Mouse (Mus musculus) lung, postnatal 4 days (tissue): ENCODE measurements around the gene Ifi211.
"Not testable (repeated sequence)": the region's sequence is repeated elsewhere in the genome, so short reads cannot be mapped to it uniquely, and the experiment has no call there.

ENCODE experiments used
- DNase-seq, 2 experiments: peaks; one replicate each; pipeline ENCODE4 v3.0.0; 2021

The Ifi211 gene

GRCm38 (mm10) chr1:173912548-173913255, at the start of gene Ifi211:
TSS of gene Ifi211 (minus strand) at chr1:173913046.
- not testable (repeated sequence) for DNase-seq

DNA sequence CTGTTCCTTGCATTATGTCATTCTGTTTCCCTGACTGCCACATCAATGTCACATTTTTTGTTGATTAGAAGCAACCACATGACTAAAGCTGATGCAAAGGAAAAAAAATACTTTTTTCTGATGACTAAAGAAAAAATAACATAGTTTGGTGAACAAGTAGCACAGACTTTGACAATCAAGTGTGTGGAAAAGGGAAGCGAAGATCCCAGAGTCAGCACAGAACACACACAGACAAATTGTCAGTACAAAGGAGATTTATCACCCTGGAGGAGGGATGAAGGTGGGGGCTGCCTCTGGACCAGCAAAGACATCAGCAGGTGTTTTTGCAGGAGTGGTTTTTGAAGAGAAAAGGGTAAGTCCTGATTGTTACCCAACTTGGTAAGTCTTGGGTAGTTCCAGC, 48.6 kb upstream of the Ifi211 start:
- DNase-seq = not testable (repeated sequence)

GRCm38 (mm10) chr1:173959998-173960397, 47.2 kb upstream of the Ifi211 start:
- DNase-seq = not testable (repeated sequence)

DNA sequence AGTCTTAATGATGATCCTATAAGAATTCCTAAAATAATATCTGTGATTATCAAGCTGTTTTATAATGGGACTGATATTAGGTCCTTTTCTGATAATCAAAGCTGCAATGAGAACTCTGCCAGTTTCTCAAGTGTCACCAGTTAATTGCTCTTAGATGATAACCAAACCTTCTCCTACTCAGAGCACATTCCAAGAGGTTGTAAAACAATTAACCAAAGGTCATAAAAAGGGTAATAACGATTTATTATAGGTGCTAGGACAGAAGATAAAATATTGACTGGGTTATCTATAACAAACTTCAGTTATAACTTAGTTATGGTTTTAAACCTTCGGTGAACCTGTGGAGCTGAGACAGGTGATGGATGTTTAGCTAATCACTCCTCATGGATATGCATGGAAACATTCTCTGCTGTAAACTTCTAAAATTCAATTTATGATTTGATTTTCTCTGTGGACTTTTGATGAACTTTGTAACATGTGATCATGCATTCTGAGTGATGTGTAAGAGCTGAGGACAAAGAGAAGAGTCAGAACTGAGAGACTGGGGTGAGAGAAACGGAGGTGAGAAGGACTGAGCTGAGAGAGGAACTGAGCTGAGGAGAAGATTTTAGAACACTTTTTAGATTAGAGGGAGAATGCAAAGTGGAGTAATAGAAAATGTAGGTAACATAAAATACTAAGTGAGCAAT, 43.1 kb upstream of the Ifi211 start:
- DNase-seq = not testable (repeated sequence)

- DNase-seq = no peak
These were observed 42.4 kb upstream of the Ifi211 start for GRCm38 (mm10) chr1:173955071-173955796.

GRCm38 (mm10) chr1:173953563-173953962, 40.7 kb upstream of the Ifi211 start:
- no peak for DNase-seq

GRCm38 (mm10) chr1:173949044-173949443, 36.2 kb upstream of the Ifi211 start:
- DNase-seq = not testable (repeated sequence)

GRCm38 (mm10) chr1:173942780-173943066, 29.9 kb upstream of the Ifi211 start:
- DNase-seq = not testable (repeated sequence)

DNA sequence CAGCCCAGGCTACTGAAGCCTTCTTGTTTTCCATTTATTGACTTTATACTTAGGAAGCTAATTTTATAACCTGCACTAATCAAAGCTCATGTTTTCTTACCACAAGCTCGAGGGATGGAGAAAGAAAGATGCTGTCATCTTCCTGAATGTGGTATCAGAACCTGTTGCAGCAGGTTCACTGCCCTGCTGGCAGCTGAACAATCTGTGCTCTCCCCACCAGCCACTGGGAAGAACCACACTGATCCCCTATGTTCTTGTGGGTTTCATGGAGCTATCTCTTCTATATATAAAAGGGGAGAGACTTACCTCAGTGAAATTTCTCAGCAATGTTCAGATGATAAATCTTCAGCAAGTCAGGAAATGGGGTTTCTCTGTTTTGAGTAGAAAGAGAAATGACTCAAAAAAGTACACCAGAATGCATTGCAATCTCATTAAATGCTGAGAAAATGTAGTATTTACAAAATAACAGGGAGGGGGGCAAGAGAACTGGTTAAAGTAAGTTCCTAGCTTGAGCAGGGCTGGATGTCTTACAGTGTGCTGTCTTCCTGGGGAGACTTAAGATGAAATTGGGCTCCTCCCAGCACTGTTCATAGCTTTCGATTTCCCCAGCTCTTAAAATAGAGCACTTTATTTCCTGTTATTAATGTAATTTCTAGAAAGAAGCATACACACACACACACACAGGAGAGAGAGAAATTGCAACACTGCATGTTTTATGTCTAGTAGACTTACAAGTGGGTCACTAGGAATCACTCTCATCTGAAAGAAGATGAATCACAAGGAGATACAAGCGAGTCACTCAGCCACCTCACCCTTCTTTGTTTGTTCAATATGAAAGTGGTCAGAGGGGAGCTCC, 29.3 kb upstream of the Ifi211 start, which contains the start of the genes Mndal and Ifi203:
Gene Mndal (minus strand): TSS at position 568 of the 856 bp plus-strand sequence.
Gene Ifi203 (minus strand): TSS at position 749 of the 856 bp plus-strand sequence.
- DNase-seq = not testable (repeated sequence)

DNA sequence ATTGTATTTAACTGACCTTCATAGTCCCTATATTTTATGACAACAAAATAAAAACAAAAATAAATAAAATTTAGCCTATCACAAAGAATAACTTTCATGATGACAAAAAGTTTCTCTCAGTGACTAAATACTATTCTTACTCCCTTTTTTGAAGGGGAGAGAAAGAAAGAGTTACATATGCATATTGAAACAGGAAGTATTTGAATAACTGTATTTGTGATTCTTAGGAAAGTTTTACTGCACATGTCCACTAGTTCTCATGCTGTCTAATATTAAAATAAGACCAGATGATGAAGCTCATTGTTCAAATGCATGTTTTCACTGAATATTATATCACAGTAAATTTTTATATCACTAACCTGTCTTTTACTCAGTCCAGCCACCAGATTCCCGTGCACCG, 28.7 kb upstream of the Ifi211 start:
- DNase-seq = not testable (repeated sequence)

DNA sequence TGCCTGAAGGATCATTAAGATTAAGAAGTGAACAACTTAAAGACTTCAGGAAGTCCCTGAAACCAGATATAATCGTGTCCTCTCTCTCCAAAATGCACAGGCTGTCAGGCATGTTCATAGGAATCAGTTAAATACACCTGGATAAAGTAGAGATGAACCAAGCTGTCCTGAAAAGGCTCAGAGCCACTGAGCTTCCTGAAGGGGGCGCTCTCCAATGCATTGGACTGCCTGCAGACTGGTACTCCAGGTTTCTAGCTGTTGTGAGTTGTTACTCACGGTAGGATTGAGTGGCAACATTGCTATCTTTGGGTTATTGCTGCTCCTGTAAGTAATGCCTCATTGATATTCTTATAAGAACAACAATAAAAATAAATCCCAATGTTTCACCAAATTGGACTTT, 6.4 kb upstream of the Ifi211 start:
- DNase-seq = not testable (repeated sequence)

DNA sequence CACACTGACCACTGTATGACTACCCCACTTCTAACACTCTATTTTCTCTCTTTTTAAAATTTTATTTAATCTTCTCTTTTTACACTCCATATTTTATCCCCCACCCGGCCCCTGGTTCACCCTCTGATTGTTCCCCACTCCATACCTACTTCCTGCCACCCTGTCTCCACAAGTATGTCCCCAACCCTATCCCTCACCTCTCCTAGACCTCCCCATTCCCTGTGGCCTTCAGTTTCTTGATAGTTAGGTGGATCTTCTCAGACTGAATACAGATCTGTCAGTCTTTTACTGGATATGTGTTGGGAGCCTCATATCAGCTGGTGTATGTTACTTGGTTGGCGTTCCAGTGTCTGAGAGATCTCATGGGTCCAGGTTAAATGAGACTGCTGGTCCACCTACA, 1.7 kb upstream of the Ifi211 start:
- no peak for DNase-seq

GRCm38 (mm10) chr1:173913256-173913791, 478 bp upstream of the Ifi211 start:
- DNase-seq = not testable (repeated sequence)

DNA sequence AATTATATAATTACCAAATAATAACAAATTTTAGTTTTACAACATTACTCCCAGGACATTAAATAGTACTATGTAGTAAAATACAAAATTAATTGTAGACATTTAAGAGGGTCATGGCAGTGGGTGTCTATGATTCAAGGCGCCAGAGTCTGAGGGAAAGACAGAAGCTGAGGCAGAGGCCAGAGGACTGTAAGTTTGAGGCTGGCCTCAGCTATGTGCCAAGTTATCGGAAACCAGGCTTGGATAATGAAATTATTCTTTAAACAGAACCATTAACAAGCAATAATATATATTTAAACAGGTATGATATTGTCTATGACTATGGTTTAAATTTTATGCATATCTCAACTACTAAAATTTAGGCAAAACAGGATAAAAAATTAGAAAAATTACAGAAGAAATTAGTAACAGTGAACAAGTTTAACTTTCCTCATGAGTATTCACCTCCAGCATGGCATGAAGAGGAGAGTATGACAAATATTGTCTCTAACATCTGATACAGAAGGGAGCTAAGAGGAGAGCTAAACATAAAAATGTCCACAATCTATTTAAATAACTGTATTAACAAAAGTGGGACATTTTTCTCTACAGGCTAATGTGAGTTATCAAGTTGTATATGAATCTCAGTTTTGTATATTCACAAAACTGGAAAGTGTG, 910 bp downstream of the Ifi211 start:
- no peak for DNase-seq

GRCm38 (mm10) chr1:173908390-173908789, 4.5 kb downstream of the Ifi211 start:
- not testable (repeated sequence) for DNase-seq

DNA sequence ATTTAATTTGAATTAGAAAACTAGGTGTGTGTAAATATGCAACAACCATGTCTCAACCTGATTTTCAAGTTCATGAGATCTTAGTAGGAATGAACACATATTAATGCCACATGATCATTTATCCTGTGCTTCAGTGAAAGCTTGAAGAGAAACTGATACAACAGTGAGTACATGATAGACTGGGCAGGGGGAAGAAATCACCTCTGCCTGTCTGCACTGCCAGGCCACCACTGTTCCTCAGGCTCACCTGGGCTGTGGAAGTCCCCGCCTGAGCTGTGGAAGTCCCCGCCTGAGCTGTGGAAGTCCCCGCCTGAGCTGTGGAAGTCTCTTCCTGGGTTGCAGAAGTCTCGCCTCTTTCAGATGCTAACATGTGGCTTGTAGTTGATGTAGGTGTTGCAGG, 7.0 kb downstream of the Ifi211 start:
- DNase-seq = not testable (repeated sequence)

GRCm38 (mm10) chr1:173889741-173890140, 23.1 kb downstream of the Ifi211 start:
- not testable (repeated sequence) for DNase-seq

- not testable (repeated sequence) for DNase-seq
These were observed 25.6 kb downstream of the Ifi211 start for GRCm38 (mm10) chr1:173887026-173887787.

DNA sequence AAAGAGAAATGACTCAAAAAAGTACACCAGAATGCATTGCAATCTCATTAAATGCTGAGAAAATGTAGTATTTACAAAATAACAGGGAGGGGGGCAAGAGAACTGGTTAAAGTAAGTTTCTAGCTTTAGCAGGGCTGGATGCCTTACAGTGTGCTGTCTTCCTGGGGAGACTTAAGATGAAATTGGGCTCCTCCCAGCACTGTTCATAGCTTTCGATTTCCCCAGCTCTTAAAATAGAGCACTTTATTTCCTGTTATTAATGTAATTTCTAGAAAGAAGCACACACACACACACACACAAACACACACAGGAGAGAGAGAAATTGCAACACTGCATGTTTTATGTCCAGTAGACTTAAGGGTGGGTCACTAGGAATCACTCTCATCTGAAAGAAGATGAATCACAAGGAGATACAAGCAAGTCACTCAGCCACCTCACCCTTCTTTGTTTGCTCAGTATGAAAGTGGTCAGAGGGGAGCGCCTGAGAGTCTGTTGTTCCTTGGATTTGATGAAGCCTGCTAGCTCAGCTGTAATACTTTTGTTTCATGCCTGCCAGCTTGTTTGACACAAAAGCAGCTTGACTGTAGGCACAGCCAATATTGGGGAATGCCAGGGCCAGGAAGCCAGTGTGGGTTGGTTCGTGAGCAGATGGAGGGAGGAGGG, 32.7 kb downstream of the Ifi211 start:
- not testable (repeated sequence) for DNase-seq
